ENCODE assay signal across 25 mouse cellular contexts in the genomic region with DNA sequence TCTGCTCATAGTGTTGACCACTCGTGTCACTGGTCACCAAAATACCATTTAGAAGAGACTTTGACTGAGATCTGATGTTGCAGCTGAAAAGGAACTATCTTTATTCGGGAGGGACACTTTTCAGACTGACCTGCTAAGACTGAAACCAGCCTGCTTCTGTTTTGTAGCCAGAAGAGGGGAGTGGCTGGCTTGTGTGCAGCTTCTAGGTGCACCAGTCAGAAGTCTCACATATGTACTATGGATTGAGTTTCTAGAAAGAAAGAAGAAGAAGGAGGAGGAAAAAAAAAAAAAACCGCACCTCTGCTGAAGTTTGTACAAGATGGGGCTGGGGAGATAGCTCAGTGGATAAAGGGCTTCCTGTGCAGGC.
"Had no signal": no experiment of that assay in that cellular context is flagged by ENCODE, and none has a peak within 500 bp of the region (broad histone marks: within the 10 kb centered on the region; RNA-seq: fewer than 3 reads in every experiment).

No protein-coding gene starts in this region.

- DNase-seq: gastrocnemius, adult 2 months; gastrocnemius, postnatal 10 days; gastrocnemius, postnatal 36 days; heart, adult 2 months; heart, postnatal 10 days; heart, postnatal 4 days; kidney, adult 18-20 months; kidney, adult 8-10 months; kidney, postnatal 10 days; kidney, postnatal 25 days; kidney, postnatal 4 days; liver; liver, embryonic 13.5 days had no signal

- H3K4me3 ChIP-seq: gastrocnemius, adult 2 months; heart, adult 2 months; heart, embryonic 12.5 days; hindbrain, embryonic 10.5 days; hindbrain, embryonic 12.5 days; intestine, embryonic 15.5 days; layer of hippocampus, adult 2 months; left cerebral cortex, adult 2 months; limb, embryonic 10.5 days; limb, embryonic 12.5 days; liver, embryonic 13.5 days had no signal

- H3K27me3 ChIP-seq: heart, embryonic 12.5 days; hindbrain, embryonic 12.5 days; intestine, embryonic 15.5 days; limb, embryonic 12.5 days; liver, embryonic 13.5 days had no signal

- H3K9me3 ChIP-seq: heart, embryonic 12.5 days; hindbrain, embryonic 10.5 days; hindbrain, embryonic 12.5 days; intestine, embryonic 15.5 days; limb, embryonic 10.5 days; limb, embryonic 12.5 days; liver, embryonic 13.5 days had no signal

- H3K27ac ChIP-seq: heart, adult 2 months; hindbrain, embryonic 10.5 days; hindbrain, embryonic 12.5 days; hindbrain, embryonic 14.5 days; intestine, embryonic 15.5 days; layer of hippocampus, adult 2 months; left cerebral cortex, adult 2 months; limb, embryonic 10.5 days; limb, embryonic 12.5 days; liver, embryonic 13.5 days had no signal

- ATAC-seq: hindbrain, embryonic 16.5 days; inflammation-experienced regulatory T-cells, adult 6 months; intestine, embryonic 15.5 days; intestine, postnatal 0 days had no signal

- H3K4me1 ChIP-seq: intestine, embryonic 15.5 days; limb, embryonic 10.5 days; limb, embryonic 12.5 days had no signal

- H3K36me3 ChIP-seq: heart, embryonic 12.5 days; hindbrain, embryonic 12.5 days; intestine, embryonic 15.5 days had no signal
